Comparison of ENCODE assay signal across 8 mouse cellular contexts in the genomic region with DNA sequence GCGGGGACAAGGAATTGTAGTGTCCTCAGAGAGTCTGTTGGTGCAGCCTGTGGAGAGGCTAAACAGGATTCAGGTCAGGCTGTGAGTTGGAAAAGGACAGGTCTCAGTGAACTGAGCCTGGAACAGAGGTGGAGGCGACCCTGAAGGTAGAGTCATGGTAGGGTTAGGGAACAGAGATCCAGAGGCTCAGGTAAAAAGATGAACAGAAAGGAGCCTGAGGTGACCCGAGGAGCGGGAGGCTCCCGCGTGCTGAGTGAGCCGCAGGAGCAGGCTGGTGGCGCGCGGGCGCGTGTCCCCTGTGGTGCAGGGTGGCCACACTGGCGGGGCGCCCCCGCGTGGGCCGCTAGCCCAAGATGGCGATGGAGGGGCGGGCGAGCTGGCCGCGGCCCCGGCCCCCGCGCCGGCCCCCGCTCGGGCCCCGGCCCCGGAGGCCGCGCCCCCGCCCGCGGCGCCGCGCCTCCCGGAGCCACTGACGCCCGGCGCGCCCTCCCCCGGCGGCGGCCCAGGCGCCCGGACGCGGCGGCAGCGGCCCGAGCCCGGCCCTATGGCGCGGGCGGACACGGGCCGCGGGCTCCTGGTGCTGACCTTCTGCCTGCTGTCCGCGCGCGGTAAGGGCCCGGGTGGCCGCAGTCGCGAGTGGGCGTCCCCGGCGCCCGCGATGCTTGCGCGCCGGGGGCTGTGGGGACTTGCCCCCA. TPM values are rescaled to one million over a fixed set of nuclear protein-coding genes. Genes with fewer than 3 reads are reported as not detected.
DNase-seq lines count a peak whose midpoint lies in the region; ATAC-seq lines count a peak whose summit lies in the region.

Igdcc4 (plus strand) TSS at position 496 of the 695 bp plus-strand sequence.

- H3K9me3 ChIP-seq in embryonic facial prominence, embryonic 12.5 days = no peaks in the 10 kb centered on the region
- H3K9me3 ChIP-seq in heart, embryonic 16.5 days (replicated peaks; ENCODE audit: control insufficient read depth, low read length) = peaks cover 5% of the 10 kb centered on the region
- H3K9me3 ChIP-seq in neural tube, embryonic 14.5 days (ENCODE audit: control insufficient read depth, low read length) = no peaks in the 10 kb centered on the region

- H3K36me3 ChIP-seq in embryonic facial prominence, embryonic 12.5 days = no peaks in the 10 kb centered on the region
- H3K36me3 ChIP-seq in heart, embryonic 16.5 days (ENCODE audit: control insufficient read depth, insufficient read depth) = no peaks in the 10 kb centered on the region
- H3K36me3 ChIP-seq in neural tube, embryonic 14.5 days (ENCODE audit: control insufficient read depth, insufficient read depth, low read length) = no peaks in the 10 kb centered on the region

- 2% methylated on average over 42 of the region's 76 CpGs for WGBS in embryonic facial prominence, embryonic 12.5 days
- 2% methylated on average over 58 of the region's 76 CpGs for WGBS in heart, embryonic 16.5 days
- WGBS in neural tube, embryonic 14.5 days = 2% methylated on average over 49 of the region's 76 CpGs

- H3K4me2 ChIP-seq in embryonic facial prominence, embryonic 12.5 days (replicated peaks) = peak within 1 kb of the TSS; percentile 97
- H3K4me2 ChIP-seq in heart, embryonic 16.5 days (ENCODE audit: low read depth, low read length) = peak within 1 kb of the TSS; percentile 99
- peak within 1 kb of the TSS; percentile 97 for H3K4me2 ChIP-seq in neural tube, embryonic 14.5 days (ENCODE audit: low read depth, low read length)

- peaks cover 22% of the 10 kb centered on the region for H3K4me1 ChIP-seq in embryonic facial prominence, embryonic 12.5 days
- peaks cover 8% of the 10 kb centered on the region; the same call in 1 of the 2 replicates for H3K4me1 ChIP-seq in heart, embryonic 16.5 days (ENCODE audit: control insufficient read depth, insufficient read depth, low read length)
- peaks cover 8% of the 10 kb centered on the region; the same call in 1 of the 2 replicates for H3K4me1 ChIP-seq in neural tube, embryonic 14.5 days (ENCODE audit: control insufficient read depth, insufficient read depth, low read length)

- intact Hi-C loops in left cerebral cortex, postnatal 4 days (cut with DNase I) = no loop called here

- H3K27ac ChIP-seq in embryonic facial prominence, embryonic 12.5 days = peak within 1 kb of the TSS; percentile 89
- peak within 1 kb of the TSS; percentile 75 for H3K27ac ChIP-seq in heart, embryonic 16.5 days (ENCODE audit: low read length)
- peak within 1 kb of the TSS; percentile 74 for H3K27ac ChIP-seq in neural tube, embryonic 14.5 days (ENCODE audit: low read depth, low read length)

- no peaks in the 10 kb centered on the region for H3K27me3 ChIP-seq in embryonic facial prominence, embryonic 12.5 days
- H3K27me3 ChIP-seq in heart, embryonic 16.5 days (ENCODE audit: control insufficient read depth, insufficient read depth, low read length) = peaks cover 2% of the 10 kb centered on the region; the same call in 1 of the 2 replicates
- no peaks in the 10 kb centered on the region for H3K27me3 ChIP-seq in neural tube, embryonic 14.5 days (ENCODE audit: control insufficient read depth, insufficient read depth, low read length)

- no peak for DNase-seq in layer of hippocampus, adult 8-10 months (ENCODE audit: low spot score in 2 of 2)
- DNase-seq in layer of hippocampus, adult 11-12 months (ENCODE audit: low spot score) = no peak
- DNase-seq in adrenal gland, adult 8-10 months = no peak
- peak; percentile 51 for DNase-seq in left cerebral cortex, postnatal 4 days
- DNase-seq in thymus, postnatal 36 days = no peak

- peak within 1 kb of the TSS; percentile 83 for H3K9ac ChIP-seq in embryonic facial prominence, embryonic 12.5 days
- H3K9ac ChIP-seq in heart, embryonic 16.5 days (ENCODE audit: low read length) = peak within 1 kb of the TSS; percentile 88
- peak within 1 kb of the TSS; percentile 77 for H3K9ac ChIP-seq in neural tube, embryonic 14.5 days (replicated peaks; ENCODE audit: low read depth, low read length)

- no peak for ATAC-seq in embryonic facial prominence, embryonic 12.5 days (ENCODE audit: insufficient number of reproducible peaks, insufficient read depth, low FRiP score, low TSS enrichment)
- peak; percentile 47 for ATAC-seq in heart, embryonic 16.5 days (replicated peaks; ENCODE audit: extremely low read depth, insufficient read depth, low FRiP score)
- peak; percentile 21; the same call in 1 of the 2 replicates for ATAC-seq in neural tube, embryonic 14.5 days (ENCODE audit: low read depth)

- peak within 1 kb of the TSS; percentile 80 for H3K4me3 ChIP-seq in embryonic facial prominence, embryonic 12.5 days
- H3K4me3 ChIP-seq in heart, embryonic 16.5 days (ENCODE audit: low read length) = peak within 1 kb of the TSS; percentile 80
- H3K4me3 ChIP-seq in neural tube, embryonic 14.5 days (ENCODE audit: low read depth, low read length) = peak within 1 kb of the TSS; percentile 72

RNA-seq across cellular contexts. Expression of gene Igdcc4, which starts in this region (rescaled TPM):
- 10 to 100 TPM; 44.3 to 49.9 (median 46.7) TPM for total RNA-seq in layer of hippocampus, adult 8-10 months (2022)
- 10 to 100 TPM; 28.6 to 67.1 (median 44.5) TPM for total RNA-seq in adrenal gland, adult 8-10 months (2022)
- 25.0 and 25.4 TPM in 2 replicates for polyA plus RNA-seq in embryonic facial prominence, embryonic 12.5 days (2016; fragmentation: Nextera tagmentation; extraction: Ambion mirVana)
- polyA plus RNA-seq in heart, embryonic 16.5 days (2015; fragmentation: Nextera tagmentation; extraction: Ambion mirVana) = 8.1 and 10.8 TPM in 2 replicates
- 10 to 100 TPM; 40.6 to 42.0 TPM for total RNA-seq in left cerebral cortex, postnatal 4 days (2021)
- polyA plus RNA-seq in neural tube, embryonic 14.5 days (2014; fragmentation: Nextera tagmentation; extraction: Ambion mirVana) = 15.6 and 19.4 TPM in 2 replicates
